Mouse (Mus musculus): ENCODE results near the gene Fubp1. TPM values are rescaled to one million over a fixed set of nuclear protein-coding genes. Genes with fewer than 3 reads are reported as not detected.
"Not testable (repeated sequence)": the region's sequence is repeated elsewhere in the genome, so short reads cannot be mapped to it uniquely, and the experiment has no call there.

Gene Fubp1
- polyA plus RNA-seq, 1 experiment from 2014 or later = 424 TPM

DNA sequence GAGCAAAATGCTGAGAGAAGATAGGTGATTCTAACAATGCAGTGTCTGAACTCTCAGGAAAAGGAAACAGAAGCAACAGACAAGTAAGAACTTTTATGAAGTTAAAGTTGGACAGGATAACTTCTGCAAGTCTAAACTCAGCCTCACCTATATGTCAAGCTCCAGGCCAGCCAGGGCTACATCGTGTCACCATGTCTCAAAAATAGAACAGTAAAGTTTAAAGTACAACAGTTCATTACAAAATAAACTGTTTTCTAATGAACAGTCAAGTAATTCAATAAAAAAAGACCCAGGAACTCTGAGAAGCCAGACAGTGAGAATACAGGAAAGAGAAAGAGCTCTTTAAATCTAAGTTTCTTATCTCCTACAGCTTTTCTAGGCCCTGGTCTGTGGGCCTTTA is 40.3 kb downstream of the Fubp1 start:
- Histone ChIP-seq H3K36me3 (ENCODE audit: control insufficient read depth, insufficient read depth, low read length) (no peaks in the 10 kb centered on the region), H3K4me2 (replicated peaks; ENCODE audit: low read depth, low read length) (no peak overlapping the region), H3K9me3 (ENCODE audit: control insufficient read depth, low read length) (no peaks in the 10 kb centered on the region), H3K4me3 (ENCODE audit: low read depth, low read length) (no peak overlapping the region), H3K4me1 (replicated peaks; ENCODE audit: control insufficient read depth, insufficient read depth, low read length) (no peaks in the 10 kb centered on the region), H3K9ac (ENCODE audit: low read depth, low read length) (no peak overlapping the region), H3K27ac (ENCODE audit: low read depth, low read length) (no peak overlapping the region), H3K27me3 (ENCODE audit: control insufficient read depth, insufficient read depth, low read length) (no peaks in the 10 kb centered on the region)
- DNase-seq (ENCODE audit: low spot score) (no peak), ATAC-seq (ENCODE audit: low FRiP score) (no peak)
- WGBS = 90% methylated on average over 1 of the region's 1 CpGs

DNA sequence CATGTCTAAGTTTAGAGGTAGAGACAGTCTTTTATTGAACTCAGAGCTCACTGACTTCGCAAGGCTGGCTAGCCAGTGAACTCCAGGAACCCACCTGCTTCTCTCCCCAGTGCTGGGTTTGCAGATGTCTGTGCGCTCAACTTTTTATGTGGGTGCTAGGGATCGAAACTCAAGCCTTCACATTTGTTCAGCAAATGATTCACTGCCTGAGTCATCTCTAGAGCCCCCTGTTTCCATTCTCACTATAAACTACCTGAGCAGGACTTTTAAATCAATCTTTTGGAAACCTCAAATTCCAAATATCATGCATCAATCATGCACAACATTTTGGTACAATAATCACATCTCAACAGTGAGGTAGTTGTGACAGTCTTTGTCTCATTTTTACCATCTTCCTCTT is 47.3 kb downstream of the Fubp1 start:
- H3K4me2 ChIP-seq (replicated peaks; ENCODE audit: low read depth, low read length) = no peak overlapping the region
- DNase-seq (ENCODE audit: low spot score) (no peak), ATAC-seq (ENCODE audit: low FRiP score) (no peak)
- peaks cover 2% of the 10 kb centered on the region; the same call in 1 of the 2 replicates for H3K4me1 ChIP-seq (replicated peaks; ENCODE audit: control insufficient read depth, insufficient read depth, low read length)
- H3K27me3 ChIP-seq (ENCODE audit: control insufficient read depth, insufficient read depth, low read length) = no peaks in the 10 kb centered on the region
- H3K9ac ChIP-seq (ENCODE audit: low read depth, low read length) = no peak overlapping the region
- no peaks in the 10 kb centered on the region for H3K9me3 ChIP-seq (ENCODE audit: control insufficient read depth, low read length)
- H3K27ac ChIP-seq (ENCODE audit: low read depth, low read length) = no peak overlapping the region
- no peak overlapping the region for H3K4me3 ChIP-seq (ENCODE audit: low read depth, low read length)
- no peaks in the 10 kb centered on the region for H3K36me3 ChIP-seq (ENCODE audit: control insufficient read depth, insufficient read depth, low read length)
- WGBS = 89% methylated on average over 3 of the region's 3 CpGs

- H3K9me3 ChIP-seq (ENCODE audit: control insufficient read depth, low read length); H3K36me3 ChIP-seq (ENCODE audit: control insufficient read depth, insufficient read depth, low read length); H3K4me2 ChIP-seq (replicated peaks; ENCODE audit: low read depth, low read length); H3K27me3 ChIP-seq (ENCODE audit: control insufficient read depth, insufficient read depth, low read length); H3K4me1 ChIP-seq (replicated peaks; ENCODE audit: control insufficient read depth, insufficient read depth, low read length); H3K9ac ChIP-seq (ENCODE audit: low read depth, low read length); H3K27ac ChIP-seq (ENCODE audit: low read depth, low read length); H3K4me3 ChIP-seq (ENCODE audit: low read depth, low read length): not testable (repeated sequence)
- 51% methylated on average over 6 of the region's 9 CpGs for whole genome bisulfite sequencing
- ATAC-seq (ENCODE audit: low FRiP score) (peak; percentile 58), DNase-seq (ENCODE audit: low spot score) (peak; percentile 87)
These were observed 49.2 kb downstream of the Fubp1 start for GRCm38 (mm10) chr3:152259409-152259808.

GRCm38 (mm10) chr3:152260362-152260761 is 50.1 kb downstream of the Fubp1 start:
- Histone ChIP-seq H3K27ac (ENCODE audit: low read depth, low read length) (no peak overlapping the region), H3K9ac (ENCODE audit: low read depth, low read length) (no peak overlapping the region), H3K36me3 (ENCODE audit: control insufficient read depth, insufficient read depth, low read length) (no peaks in the 10 kb centered on the region), H3K9me3 (ENCODE audit: control insufficient read depth, low read length) (no peaks in the 10 kb centered on the region), H3K4me1 (replicated peaks; ENCODE audit: control insufficient read depth, insufficient read depth, low read length) (peaks cover 2% of the 10 kb centered on the region; the same call in 1 of the 2 replicates), H3K27me3 (ENCODE audit: control insufficient read depth, insufficient read depth, low read length) (no peaks in the 10 kb centered on the region; the same call in 1 of the 2 replicates), H3K4me2 (replicated peaks; ENCODE audit: low read depth, low read length) (no peak overlapping the region), H3K4me3 (ENCODE audit: low read depth, low read length) (no peak overlapping the region)
- DNase-seq (ENCODE audit: low spot score) (no peak), ATAC-seq (ENCODE audit: low FRiP score) (no peak)
- 100% methylated on average over 1 of the region's 1 CpGs for WGBS

DNA sequence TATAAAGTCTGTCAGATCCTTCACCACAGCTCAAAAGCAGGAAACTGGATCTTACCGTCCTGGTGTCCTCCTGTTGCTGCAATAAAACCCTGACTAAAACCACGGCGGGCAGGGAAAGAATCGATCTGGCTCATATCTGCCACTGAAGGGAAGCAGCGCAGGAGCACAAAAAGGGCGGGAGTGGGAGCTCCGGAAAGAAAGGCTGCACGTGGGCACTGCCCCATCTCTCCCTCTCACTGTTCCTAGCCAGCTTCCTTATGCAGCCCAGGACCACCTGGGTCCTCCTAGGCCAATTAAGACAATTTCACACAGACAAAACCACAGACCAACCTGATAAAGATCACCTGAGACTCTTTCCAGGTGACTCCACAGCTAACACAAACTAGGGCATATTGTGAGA is 51.2 kb downstream of the Fubp1 start:
- H3K27me3 ChIP-seq (ENCODE audit: control insufficient read depth, insufficient read depth, low read length) = no peaks in the 10 kb centered on the region; the same call in 1 of the 2 replicates
- DNase-seq (ENCODE audit: low spot score) = no peak

GRCm38 (mm10) chr3:152261948-152262347 is 51.7 kb downstream of the Fubp1 start:
- 33% methylated on average over 8 of the region's 8 CpGs for WGBS

More for the DNA sequence above, 51.2 kb downstream of the Fubp1 start:
- no peak overlapping the region for H3K4me2 ChIP-seq (replicated peaks; ENCODE audit: low read depth, low read length)
- H3K9me3 ChIP-seq (ENCODE audit: control insufficient read depth, low read length) = no peaks in the 10 kb centered on the region
- no peak overlapping the region for H3K27ac ChIP-seq (ENCODE audit: low read depth, low read length)
- peaks cover 9% of the 10 kb centered on the region for H3K4me1 ChIP-seq (replicated peaks; ENCODE audit: control insufficient read depth, insufficient read depth, low read length)
- WGBS = 61% methylated on average over 8 of the region's 8 CpGs
- H3K4me3 ChIP-seq (ENCODE audit: low read depth, low read length) = no peak overlapping the region
- no peak for ATAC-seq (ENCODE audit: low FRiP score)
- H3K9ac ChIP-seq (ENCODE audit: low read depth, low read length) = no peak overlapping the region
- no peaks in the 10 kb centered on the region for H3K36me3 ChIP-seq (ENCODE audit: control insufficient read depth, insufficient read depth, low read length)

DNA sequence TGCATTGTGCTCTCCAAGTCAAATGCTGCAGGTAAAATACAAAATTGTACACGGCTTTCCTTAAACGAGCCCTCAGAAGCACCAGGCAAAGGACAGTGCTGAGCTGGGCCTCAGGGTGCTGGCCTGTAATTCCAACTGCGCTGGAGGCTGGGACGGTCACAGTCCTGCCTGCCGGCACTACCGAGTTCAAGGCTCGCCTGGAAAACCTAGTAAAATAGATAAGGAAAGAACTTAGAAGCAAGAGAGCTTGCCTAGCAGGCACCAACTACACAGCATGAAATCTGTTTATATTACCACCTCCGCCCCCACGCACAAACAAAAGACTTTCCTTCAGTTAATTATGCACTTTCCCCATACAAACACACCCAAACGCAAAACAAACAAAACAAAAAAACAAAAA is 54.2 kb downstream of the Fubp1 start:
- WGBS = 30% methylated on average over 10 of the region's 10 CpGs
- no peak overlapping the region for H3K9ac ChIP-seq (ENCODE audit: low read depth, low read length)
- H3K9me3 ChIP-seq (ENCODE audit: control insufficient read depth, low read length) = no peaks in the 10 kb centered on the region
- no peak overlapping the region for H3K4me3 ChIP-seq (ENCODE audit: low read depth, low read length)
- H3K4me2 ChIP-seq (replicated peaks; ENCODE audit: low read depth, low read length) = no peak overlapping the region
- ATAC-seq (ENCODE audit: low FRiP score) = no peak
- H3K4me1 ChIP-seq (replicated peaks; ENCODE audit: control insufficient read depth, insufficient read depth, low read length) = peaks cover 9% of the 10 kb centered on the region
- no peaks in the 10 kb centered on the region for H3K36me3 ChIP-seq (ENCODE audit: control insufficient read depth, insufficient read depth, low read length)
- no peak for DNase-seq (ENCODE audit: low spot score)
- no peak overlapping the region for H3K27ac ChIP-seq (ENCODE audit: low read depth, low read length)
- peaks cover 2% of the 10 kb centered on the region; the same call in 1 of the 2 replicates for H3K27me3 ChIP-seq (ENCODE audit: control insufficient read depth, insufficient read depth, low read length)

More at GRCm38 (mm10) chr3:152261948-152262347, 51.7 kb downstream of the Fubp1 start:
- ATAC-seq (ENCODE audit: low FRiP score) = no peak
- Histone ChIP-seq H3K27me3 (ENCODE audit: control insufficient read depth, insufficient read depth, low read length) (peaks cover 2% of the 10 kb centered on the region; the same call in 1 of the 2 replicates), H3K4me2 (replicated peaks; ENCODE audit: low read depth, low read length) (0 out of 2 replicates have a peak overlapping the region, but pooled peaks have one; percentile 13), H3K36me3 (ENCODE audit: control insufficient read depth, insufficient read depth, low read length) (no peaks in the 10 kb centered on the region), H3K9ac (ENCODE audit: low read depth, low read length) (no peak overlapping the region), H3K4me1 (replicated peaks; ENCODE audit: control insufficient read depth, insufficient read depth, low read length) (peaks cover 9% of the 10 kb centered on the region), H3K4me3 (ENCODE audit: low read depth, low read length) (no peak overlapping the region), H3K27ac (ENCODE audit: low read depth, low read length) (no peak overlapping the region), H3K9me3 (ENCODE audit: control insufficient read depth, low read length) (no peaks in the 10 kb centered on the region)
- DNase-seq (ENCODE audit: low spot score) = no peak

- no peaks in the 10 kb centered on the region for H3K9me3 ChIP-seq (ENCODE audit: control insufficient read depth, low read length)
- peak overlapping the region; percentile 96 for H3K4me2 ChIP-seq (replicated peaks; ENCODE audit: low read depth, low read length)
- no peak overlapping the region for H3K9ac ChIP-seq (ENCODE audit: low read depth, low read length)
- H3K4me3 ChIP-seq (ENCODE audit: low read depth, low read length) = peak overlapping the region; percentile 51; the same call in 1 of the 2 replicates
- ATAC-seq (ENCODE audit: low FRiP score) (no peak), DNase-seq (ENCODE audit: low spot score) (peak; percentile 35)
- 15% methylated on average over 12 of the region's 12 CpGs for WGBS
- H3K4me1 ChIP-seq (replicated peaks; ENCODE audit: control insufficient read depth, insufficient read depth, low read length) = peaks cover 9% of the 10 kb centered on the region
- H3K36me3 ChIP-seq (ENCODE audit: control insufficient read depth, insufficient read depth, low read length) = no peaks in the 10 kb centered on the region
- H3K27me3 ChIP-seq (ENCODE audit: control insufficient read depth, insufficient read depth, low read length) = peaks cover 2% of the 10 kb centered on the region; the same call in 1 of the 2 replicates
- no peak overlapping the region for H3K27ac ChIP-seq (ENCODE audit: low read depth, low read length)
These were observed 54.6 kb downstream of the Fubp1 start for GRCm38 (mm10) chr3:152264830-152265229.

DNA sequence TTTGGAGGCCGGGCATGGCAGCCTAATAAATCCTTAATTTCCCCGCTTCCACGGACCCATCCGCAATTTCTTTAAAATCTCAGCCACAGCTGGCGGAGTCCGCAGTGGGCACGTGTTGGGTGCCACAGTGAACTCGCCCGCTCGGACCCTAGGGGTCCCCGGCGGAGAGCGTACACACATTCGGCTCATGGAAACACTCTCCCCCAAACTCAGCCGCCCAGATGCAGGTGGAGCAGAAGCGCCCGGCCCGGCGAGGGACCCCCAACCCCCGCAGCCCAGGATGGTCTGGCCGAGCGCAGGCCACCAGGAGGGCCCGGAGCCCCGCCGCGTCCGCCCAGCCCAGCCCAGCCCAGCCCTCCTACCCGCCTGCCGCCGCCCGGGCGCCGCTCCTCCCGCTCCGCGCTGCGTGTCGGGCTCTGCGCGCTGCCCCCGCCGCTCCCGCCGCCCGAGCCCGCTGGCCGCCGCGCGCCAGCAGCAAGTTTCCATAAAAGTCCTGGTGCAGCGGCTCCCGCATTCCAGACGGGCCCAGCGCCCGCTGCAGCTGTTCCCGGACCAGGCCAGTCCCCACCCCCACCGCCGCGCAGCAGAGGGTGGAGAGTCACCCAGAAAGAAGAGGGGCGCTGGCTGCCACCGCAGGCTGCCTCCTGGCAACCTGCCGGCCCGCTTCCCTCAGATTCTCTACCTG is 55.3 kb downstream of the Fubp1 start:
- no peaks in the 10 kb centered on the region for H3K9me3 ChIP-seq (ENCODE audit: control insufficient read depth, low read length)
- ATAC-seq (ENCODE audit: low FRiP score) (peak; percentile 79), DNase-seq (ENCODE audit: low spot score) (peak; percentile 72)
- H3K27me3 ChIP-seq (ENCODE audit: control insufficient read depth, insufficient read depth, low read length) = peaks cover 2% of the 10 kb centered on the region; the same call in 1 of the 2 replicates
- peak overlapping the region; percentile 96 for H3K4me2 ChIP-seq (replicated peaks; ENCODE audit: low read depth, low read length)
- no peaks in the 10 kb centered on the region for H3K36me3 ChIP-seq (ENCODE audit: control insufficient read depth, insufficient read depth, low read length)
- H3K27ac ChIP-seq (ENCODE audit: low read depth, low read length) = no peak overlapping the region
- peak overlapping the region; percentile 49 for H3K9ac ChIP-seq (ENCODE audit: low read depth, low read length)
- peaks cover 9% of the 10 kb centered on the region for H3K4me1 ChIP-seq (replicated peaks; ENCODE audit: control insufficient read depth, insufficient read depth, low read length)
- H3K4me3 ChIP-seq (ENCODE audit: low read depth, low read length) = peak overlapping the region; percentile 51
- WGBS = 1% methylated on average over 49 of the region's 63 CpGs
